Mouse (Mus musculus) thymus, adult 2 months (tissue): ENCODE data around the gene Cdc42ep4.

ENCODE experiments used
- CTCF ChIP-seq: fragments of 200-500 bp; IDR thresholded peaks from 2 replicates; pipeline ENCODE4 v1.5.1; 2012; ENCODE audit warnings: mild to moderate bottlenecking, control low read depth, low read length, moderate library complexity, borderline replicate concordance; ENCODE audit not compliant: control insufficient read depth, poor library complexity, insufficient read depth; ENCODE audit errors: extremely low read depth
- POLR2A ChIP-seq: fragments of 200-500 bp; IDR thresholded peaks from 2 replicates; pipeline ENCODE4 v1.6.1; 2012; ENCODE audit warnings: mild to moderate bottlenecking, low read length, control low read depth, moderate library complexity; ENCODE audit not compliant: control insufficient read depth, poor library complexity, insufficient read depth; ENCODE audit errors: extremely low read depth

DNA sequence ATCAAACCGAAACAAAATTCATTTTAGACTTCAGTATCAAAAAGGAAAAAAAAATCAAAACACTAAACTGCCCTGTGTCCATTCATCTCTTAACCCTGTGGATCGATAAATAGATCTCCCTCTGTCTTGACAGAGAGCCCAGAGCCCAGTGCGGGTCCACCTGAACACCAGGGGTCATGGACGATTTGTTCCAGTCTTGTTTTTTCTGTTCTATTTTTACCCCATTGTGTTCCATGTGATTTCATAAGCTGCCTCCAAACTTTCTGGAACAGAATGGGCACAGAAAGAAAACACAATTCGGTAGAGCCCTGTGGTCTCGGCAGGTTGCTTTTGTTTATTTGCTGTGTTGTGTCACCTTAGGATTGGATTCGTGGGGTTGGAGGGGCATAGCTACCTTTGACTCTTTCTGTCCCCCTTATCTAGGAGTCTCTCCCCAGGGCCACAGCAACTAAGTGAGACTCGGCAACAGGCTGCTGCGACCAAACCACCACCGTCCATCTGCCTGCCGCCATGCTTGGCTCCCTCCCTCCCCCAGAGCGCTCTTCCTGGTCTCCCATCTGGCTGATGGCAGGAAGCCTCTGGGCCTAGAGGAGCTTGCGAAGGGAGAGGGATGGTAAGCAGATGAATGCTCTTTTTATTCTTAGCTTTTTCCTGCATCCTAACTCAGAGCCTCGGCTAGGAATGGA, 29.1 kb downstream of the Cdc42ep4 start:
- TF ChIP-seq CTCF = no peak
- TF ChIP-seq POLR2A = no peak
